Mouse (Mus musculus): ENCODE data around the gene Etfrf1.

Gene Etfrf1

DNA sequence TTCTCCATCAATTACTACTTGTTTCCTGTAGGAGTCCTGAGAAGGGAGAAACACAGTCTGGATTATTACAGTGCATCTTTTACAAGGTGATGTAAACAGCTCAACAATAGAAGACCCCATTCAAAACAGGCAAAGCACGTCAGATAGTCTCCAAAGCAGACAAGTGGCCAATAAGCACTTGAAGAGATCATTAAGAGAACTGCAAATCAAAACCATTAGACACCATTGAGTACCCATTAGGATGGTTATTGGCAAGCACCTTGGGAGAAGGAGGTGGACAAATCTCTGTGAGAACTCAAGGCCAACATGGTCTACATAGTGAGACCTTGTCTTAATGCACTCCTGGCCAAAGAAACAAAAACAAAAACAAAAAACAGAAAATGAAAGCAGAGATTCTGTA, 23.5 kb downstream of the Etfrf1 start:
- no peak for DNase-seq

DNA sequence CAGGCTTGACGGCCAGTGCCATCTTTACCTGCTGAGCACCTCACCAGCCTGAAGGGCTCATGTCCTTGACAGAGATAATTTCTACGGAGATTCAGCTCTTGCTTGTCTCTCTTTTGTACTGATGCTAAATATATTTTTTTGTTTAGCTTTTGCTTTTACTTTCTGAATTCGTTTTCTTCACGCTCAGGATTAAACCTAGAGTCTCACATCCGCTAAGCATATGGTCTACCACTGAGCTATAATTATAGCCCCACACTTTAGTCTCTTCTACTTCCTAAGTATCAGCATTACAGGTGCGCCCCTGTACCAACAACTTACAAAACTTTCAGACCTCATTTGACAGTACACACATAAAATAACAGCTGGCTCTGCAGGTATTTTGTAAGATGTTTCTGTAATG, 24.4 kb downstream of the Etfrf1 start:
- no peak for DNase-seq

DNA sequence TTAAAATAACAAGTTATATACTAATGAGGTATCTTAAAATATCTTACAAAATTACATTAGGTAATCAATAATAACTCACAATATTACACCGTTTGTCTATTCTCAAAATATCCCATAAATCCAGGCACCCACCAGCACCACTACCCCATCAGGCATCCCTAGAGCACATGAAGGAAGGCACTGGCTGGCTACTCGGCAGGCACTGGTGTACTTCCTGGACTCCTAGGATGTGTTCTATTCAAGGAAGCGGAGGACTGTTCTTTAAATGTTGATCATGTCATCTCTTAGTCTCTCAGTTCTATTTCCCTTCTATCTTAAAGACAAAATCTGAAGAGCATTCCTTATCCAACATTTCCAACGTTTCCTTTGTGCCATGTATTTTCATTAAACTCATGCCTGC, 26.2 kb downstream of the Etfrf1 start:
- DNase-seq = no peak

DNA sequence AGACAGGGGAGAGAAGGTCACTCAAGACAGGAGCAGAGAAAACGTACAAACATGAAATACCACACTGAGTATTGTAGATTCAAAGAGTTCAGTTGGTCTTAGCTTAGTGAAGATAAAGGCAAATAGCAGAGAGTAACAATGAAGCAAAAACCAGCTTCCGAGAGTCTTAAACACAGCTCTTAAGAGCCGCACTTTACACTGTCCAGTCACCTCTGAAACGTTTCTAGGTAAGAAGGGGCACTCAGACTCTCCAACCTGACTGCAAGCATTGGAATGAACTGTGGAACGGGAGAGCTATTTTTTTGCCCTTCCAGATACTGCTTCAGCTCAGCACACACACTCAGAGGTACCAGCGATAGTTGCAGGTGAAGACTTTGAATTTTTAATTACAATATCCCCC, 29.4 kb downstream of the Etfrf1 start:
- DNase-seq = no peak

DNA sequence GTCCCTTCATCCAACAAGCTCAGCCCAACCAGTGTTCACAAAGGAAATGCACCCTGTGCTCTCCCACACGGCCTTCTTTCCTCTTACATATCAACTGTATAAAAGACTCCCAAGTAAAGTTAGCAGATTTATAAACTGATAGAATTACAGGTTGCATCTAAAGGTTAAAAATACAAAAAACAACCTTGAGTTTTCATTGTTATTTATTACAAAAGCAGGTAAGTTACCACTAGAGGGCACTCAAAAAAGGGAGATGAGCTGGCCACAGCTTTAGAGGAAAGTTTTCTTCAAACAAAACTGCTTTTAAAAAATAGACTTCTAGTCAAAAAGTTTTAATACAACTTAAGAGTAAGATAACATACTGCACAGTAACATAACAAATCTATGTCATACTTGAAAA, 31.6 kb downstream of the Etfrf1 start:
- DNase-seq = no peak

DNA sequence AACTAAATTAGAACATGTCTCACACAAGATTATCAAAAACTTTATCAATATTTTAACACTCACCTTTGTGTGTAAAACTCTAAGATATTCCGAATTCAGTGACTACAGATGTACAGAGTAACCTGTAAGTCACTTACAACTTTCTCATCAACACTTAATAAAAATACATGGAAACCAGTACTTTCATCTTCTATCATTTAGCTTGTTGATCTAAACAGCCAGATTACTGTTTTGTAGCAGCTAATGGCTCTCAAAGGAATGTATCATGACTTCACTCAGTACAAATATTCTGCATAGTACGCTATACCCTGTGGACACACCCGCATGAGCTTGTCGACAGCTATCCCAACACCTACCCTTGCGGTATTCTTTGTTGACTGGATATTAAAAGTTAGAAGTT, 35.9 kb downstream of the Etfrf1 start:
- DNase-seq = no peak

DNA sequence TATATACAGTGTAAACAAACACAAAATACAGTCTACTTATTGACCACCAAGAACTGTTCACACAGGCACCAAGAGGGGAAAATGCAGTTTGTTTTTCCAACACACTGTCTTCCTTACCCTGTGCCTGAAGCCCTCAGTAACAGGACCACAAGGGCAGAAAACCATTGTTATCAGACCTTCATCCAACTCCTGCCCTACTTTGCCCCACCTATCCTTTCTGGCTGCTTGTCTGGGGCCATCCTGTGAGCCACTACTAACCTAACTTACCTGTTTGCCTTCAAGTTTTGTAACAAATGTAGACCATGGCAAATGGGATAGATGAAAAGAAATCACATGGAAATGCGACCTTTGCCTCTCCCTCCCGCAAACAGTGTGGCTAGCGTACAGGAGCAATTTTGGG, 37.0 kb downstream of the Etfrf1 start:
- DNase-seq = no peak

DNA sequence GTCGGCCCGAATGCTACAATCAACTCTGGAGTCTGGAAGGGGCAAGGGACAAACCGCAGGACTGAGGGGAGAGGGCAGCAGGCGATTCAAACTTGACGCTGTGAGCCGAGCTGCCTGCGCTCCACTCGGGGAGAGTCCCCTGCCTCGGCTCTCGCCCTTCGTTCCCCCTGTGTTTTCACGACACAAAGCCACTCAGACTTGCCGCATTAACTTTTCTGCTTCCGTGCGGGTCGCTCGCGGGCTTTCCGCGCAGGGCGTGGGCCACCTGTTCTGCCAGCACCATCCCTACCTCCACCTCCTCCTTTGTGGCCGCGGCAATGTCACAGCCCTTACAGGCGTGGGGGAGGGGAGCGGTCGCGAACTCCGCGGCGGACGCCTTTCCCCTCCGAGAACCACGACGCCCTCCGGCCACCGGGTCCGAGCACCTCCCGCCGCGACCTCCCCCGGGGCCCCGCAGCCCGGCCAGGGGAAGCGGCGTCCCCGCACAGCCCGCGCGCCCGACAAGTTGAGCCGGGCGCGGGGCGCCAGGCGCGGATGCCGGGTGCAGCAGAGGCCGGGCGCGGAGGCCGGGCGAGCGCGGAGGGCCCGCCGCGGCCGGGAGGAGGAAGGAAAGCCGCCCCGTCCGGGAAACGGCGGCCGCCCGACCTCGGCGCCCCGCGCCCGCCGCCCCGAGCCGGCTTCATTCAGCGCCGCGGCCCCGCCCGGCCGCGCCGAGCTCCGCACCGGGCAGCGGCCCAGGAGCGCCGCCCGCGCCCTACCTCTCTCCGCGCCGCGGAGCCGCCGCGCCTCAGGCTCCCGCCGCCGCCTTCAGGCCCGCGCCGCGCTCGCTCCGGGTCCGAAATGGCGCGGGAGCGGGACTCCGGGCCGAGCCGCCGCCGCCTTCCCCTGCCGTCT, 38.6 kb downstream of the Etfrf1 start:
- peak; percentile 80 for DNase-seq

DNA sequence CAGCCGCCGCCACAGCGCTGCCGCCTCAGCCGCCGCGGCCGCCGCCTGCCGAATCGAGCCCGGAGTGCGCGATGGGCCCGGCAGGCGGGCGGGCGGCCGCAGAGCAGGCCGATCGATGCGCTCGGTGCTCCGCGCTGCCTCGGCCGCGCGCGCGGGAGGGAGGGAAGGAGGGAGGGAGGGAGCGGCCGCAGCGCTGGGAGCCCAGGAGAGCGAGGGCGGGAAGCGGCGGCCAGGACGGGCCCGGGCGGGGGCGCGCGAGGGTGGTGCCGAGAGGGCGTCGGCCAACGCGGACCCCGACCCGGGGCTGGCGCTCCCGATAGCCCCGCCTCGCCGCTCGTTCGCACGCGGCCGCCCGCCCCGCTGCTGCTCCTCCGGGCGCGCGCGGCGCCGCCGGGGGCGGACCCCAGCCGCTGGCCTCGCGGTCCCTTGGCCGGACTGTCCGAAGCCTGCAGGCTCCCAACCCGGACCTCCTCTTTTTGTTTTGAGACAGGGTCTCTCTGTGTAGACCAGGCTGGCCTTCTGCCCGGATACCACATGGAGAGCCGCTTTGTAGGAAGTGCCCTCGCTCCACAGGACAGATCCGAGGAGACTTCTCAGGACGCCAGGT, 39.4 kb downstream of the Etfrf1 start, which contains the start of gene Kras:
Kras (minus strand) TSS at position 55 of the 607 bp plus-strand sequence.
- DNase-seq = peak; percentile 94

DNA sequence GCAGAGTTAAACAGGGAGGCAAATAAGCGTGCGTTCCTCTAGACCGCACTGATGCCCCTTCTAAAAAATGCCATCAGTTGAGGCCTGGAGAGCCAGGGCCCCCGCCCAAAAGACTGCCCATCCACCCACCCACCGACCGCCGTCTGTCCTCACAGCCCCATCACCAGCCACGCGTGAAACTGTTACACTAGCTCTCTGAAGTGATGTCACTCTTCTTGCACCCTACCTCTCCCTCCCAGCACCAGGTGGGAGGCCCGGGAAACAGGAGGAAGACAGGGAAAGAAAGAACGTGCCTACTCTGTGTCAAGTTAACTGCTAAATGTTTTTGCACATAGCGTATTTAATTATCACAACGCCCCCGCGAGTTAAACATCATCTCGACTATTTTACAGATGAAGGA, 39.9 kb downstream of the Etfrf1 start:
- DNase-seq = no peak

DNA sequence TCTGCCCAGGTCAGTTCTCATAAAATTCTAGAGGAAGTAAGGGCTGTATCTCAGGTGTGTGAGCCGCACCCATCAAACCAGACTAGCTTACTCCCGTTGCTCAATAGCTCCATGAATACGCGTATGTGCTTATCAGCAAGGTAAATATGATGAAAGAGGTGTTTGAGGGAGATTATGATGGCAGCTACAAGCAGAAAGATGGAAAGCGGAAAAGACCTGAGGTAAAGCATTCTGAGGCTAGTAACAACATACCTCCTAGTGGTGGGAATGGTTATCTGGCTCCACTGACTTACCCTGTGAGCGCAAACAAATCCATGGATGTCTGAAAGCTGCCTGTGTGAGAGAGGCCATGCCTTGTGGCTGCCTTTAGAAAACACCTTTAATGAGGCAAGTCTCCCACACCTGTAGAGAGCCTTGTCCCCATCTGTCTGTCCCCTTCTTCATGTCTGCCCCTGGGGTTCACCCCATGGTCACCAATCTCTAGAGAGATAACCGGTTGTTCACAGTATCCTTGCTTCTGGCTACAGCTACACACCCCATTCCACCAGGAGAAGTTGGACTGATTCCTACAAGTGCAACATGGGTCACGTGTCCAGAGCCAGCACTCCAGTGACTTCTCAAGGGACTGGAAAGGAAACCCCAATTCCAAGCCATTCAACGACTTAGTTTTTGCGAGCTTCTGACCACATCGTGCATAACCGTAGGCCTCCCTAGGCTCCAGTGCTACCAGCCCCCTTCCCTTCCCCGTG, 45.2 kb downstream of the Etfrf1 start:
- no peak for DNase-seq

DNA sequence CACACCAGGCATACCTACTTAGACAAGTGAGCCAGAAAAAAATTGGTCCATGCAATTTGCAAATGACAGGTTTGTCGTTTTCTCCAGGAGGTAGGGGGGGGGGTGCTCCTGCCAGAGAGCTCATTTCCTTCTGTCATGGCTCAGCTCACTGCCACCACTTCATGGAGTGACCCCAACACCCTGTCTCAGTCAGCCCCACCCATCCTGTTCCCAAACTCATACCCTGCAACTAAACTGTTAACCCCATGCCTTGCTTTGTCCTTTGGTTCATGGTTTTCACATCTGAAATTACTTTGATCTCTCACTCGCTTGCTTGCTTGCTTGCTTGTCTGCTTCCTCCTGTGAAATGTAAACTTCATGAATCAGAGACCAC, 45.8 kb downstream of the Etfrf1 start:
- no peak for DNase-seq

DNA sequence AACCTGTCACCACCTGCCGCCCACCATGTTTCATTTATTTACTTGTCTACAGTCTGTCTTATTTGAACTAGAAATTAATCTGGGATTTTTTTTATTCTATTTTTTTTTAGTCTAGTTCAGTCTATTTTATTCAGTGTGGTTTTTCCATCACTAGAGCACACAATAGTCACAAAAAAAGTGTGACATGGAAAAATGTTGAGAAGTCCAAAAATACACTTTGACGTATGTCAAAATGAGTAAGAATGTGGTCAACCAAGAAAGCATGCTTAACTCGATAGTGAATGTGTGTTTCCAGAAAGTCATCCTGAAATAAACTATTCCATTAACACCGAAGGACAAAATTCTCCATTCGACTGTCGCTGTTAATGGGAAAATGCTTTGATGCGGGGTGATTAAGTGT, 51.4 kb downstream of the Etfrf1 start:
- no peak for DNase-seq
